Mouse (Mus musculus) ES-Bruce4 (cell line): ENCODE measurements around the gene Tmbim1. TPM values are rescaled to one million over a fixed set of nuclear protein-coding genes. Genes with fewer than 3 reads are reported as not detected.
"Not testable (repeated sequence)": the region's sequence is repeated elsewhere in the genome, so short reads cannot be mapped to it uniquely, and the experiment has no call there.

Experiments used
- H3K27ac ChIP-seq: 2 replicates; pipeline ENCODE4 v1.5.1; 2012; ENCODE audit warnings: low read length, inconsistent platforms; ENCODE audit not compliant: insufficient read depth
- H3K27me3 ChIP-seq: 2 replicates; pipeline ENCODE4 v1.6.1; 2012; ENCODE audit warnings: mild to moderate bottlenecking, low read length, inconsistent platforms; ENCODE audit not compliant: control insufficient read depth, poor library complexity, insufficient read depth, severe bottlenecking
- H3K36me3 ChIP-seq: 2 replicates; pipeline ENCODE4 v1.6.1; 2012; ENCODE audit warnings: inconsistent platforms, mild to moderate bottlenecking, low read length, moderate library complexity; ENCODE audit not compliant: control insufficient read depth, poor library complexity, insufficient read depth, severe bottlenecking
- H3K4me1 ChIP-seq: one replicate; pipeline ENCODE4 v1.8.1; 2011; ENCODE audit warnings: low read length; ENCODE audit not compliant: control insufficient read depth, insufficient read depth
- H3K4me3 ChIP-seq: 2 replicates; pipeline ENCODE4 v1.5.1; 2011; ENCODE audit warnings: low read depth, mild to moderate bottlenecking, low read length
- H3K9ac ChIP-seq: 2 replicates; pipeline ENCODE4 v1.6.1; 2012; ENCODE audit warnings: low read depth, mild to moderate bottlenecking, inconsistent platforms; ENCODE audit not compliant: poor library complexity, severe bottlenecking
- H3K9me3 ChIP-seq: replicated peaks from 2 replicates; pipeline ENCODE4 v1.6.1; 2012; ENCODE audit warnings: mild to moderate bottlenecking, low read length, inconsistent platforms; ENCODE audit not compliant: control insufficient read depth, poor library complexity, insufficient read depth, severe bottlenecking
- CTCF ChIP-seq: IDR thresholded peaks from one replicate; pipeline ENCODE4 v1.8.1; 2011; ENCODE audit warnings: low read depth, low read length
- EP300 ChIP-seq: IDR thresholded peaks from 2 replicates; pipeline ENCODE4 v1.6.1; 2011; ENCODE audit warnings: low read depth, low read length; ENCODE audit not compliant: insufficient read depth
- POLR2A ChIP-seq: IDR thresholded peaks from one replicate; pipeline ENCODE4 v1.8.1; 2011; ENCODE audit warnings: low read length; ENCODE audit not compliant: insufficient read depth
- polyA plus RNA-seq: library from polyadenylated mRNA; stranded (reverse); fragments of >200 nt; gene quantifications from 2 replicates; pipeline ENCODE4 v1.2.4, GENCODE M21; 2011; ENCODE audit warnings: low read depth; ENCODE audit not compliant: missing spikeins, insufficient read depth, insufficient read length

Tmbim1 gene
- polyA plus RNA-seq, 1 experiment, result 58.8 TPM

GRCm38 (mm10) chr1:74292331-74293020, 12.9 kb downstream of the Tmbim1 start:
- Histone ChIP-seq H3K27ac (no peak overlapping the region), H3K4me3 (no peak overlapping the region), H3K9me3 (no peaks in the 10 kb centered on the region), H3K9ac (no peak overlapping the region), H3K36me3 (peaks cover 17% of the 10 kb centered on the region), H3K4me1 (peaks cover 7% of the 10 kb centered on the region), H3K27me3 (no peaks in the 10 kb centered on the region)
- no peak for TF ChIP-seq POLR2A
- TF ChIP-seq CTCF, result no peak
- TF ChIP-seq EP300, result no peak

GRCm38 (mm10) chr1:74290141-74290540, 15.3 kb downstream of the Tmbim1 start:
- H3K36me3 ChIP-seq, result peaks cover 17% of the 10 kb centered on the region
- no peaks in the 10 kb centered on the region for H3K4me1 ChIP-seq
- no peak overlapping the region for H3K9ac ChIP-seq
- no peak overlapping the region for H3K4me3 ChIP-seq
- H3K9me3 ChIP-seq, result no peaks in the 10 kb centered on the region
- no peak overlapping the region for H3K27ac ChIP-seq
- H3K27me3 ChIP-seq, result no peaks in the 10 kb centered on the region
- TF ChIP-seq CTCF (no peak), POLR2A (no peak), EP300 (no peak)

- TF ChIP-seq EP300 (no peak), CTCF (no peak), POLR2A (no peak)
- Histone ChIP-seq H3K4me1 (no peaks in the 10 kb centered on the region), H3K27ac (no peak overlapping the region), H3K27me3 (no peaks in the 10 kb centered on the region), H3K9ac (no peak overlapping the region), H3K9me3 (no peaks in the 10 kb centered on the region), H3K4me3 (no peak overlapping the region), H3K36me3 (peaks cover 17% of the 10 kb centered on the region)
Measured at GRCm38 (mm10) chr1:74289740-74290139, 15.7 kb downstream of the Tmbim1 start.

GRCm38 (mm10) chr1:74289248-74289647, 16.2 kb downstream of the Tmbim1 start:
- H3K9me3 ChIP-seq, result no peaks in the 10 kb centered on the region
- H3K27me3 ChIP-seq, result no peaks in the 10 kb centered on the region
- H3K36me3 ChIP-seq, result peaks cover 17% of the 10 kb centered on the region
- H3K4me3 ChIP-seq, result no peak overlapping the region
- TF ChIP-seq CTCF, result no peak
- no peak overlapping the region for H3K9ac ChIP-seq
- no peaks in the 10 kb centered on the region for H3K4me1 ChIP-seq
- H3K27ac ChIP-seq, result no peak overlapping the region

GRCm38 (mm10) chr1:74288327-74288726, 17.1 kb downstream of the Tmbim1 start:
- Histone ChIP-seq H3K4me1 (no peaks in the 10 kb centered on the region), H3K27ac (no peak overlapping the region), H3K27me3 (no peaks in the 10 kb centered on the region), H3K36me3 (peaks cover 14% of the 10 kb centered on the region), H3K4me3 (no peak overlapping the region), H3K9ac (no peak overlapping the region), H3K9me3 (no peaks in the 10 kb centered on the region)
- TF ChIP-seq EP300 (no peak), POLR2A (no peak), CTCF (no peak)

- H3K36me3 ChIP-seq, result peaks cover 14% of the 10 kb centered on the region
- not testable (repeated sequence) for H3K4me3 ChIP-seq
Measured at GRCm38 (mm10) chr1:74286869-74287607, 18.4 kb downstream of the Tmbim1 start.

More at GRCm38 (mm10) chr1:74286869-74287607, 18.4 kb downstream of the Tmbim1 start:
- not testable (repeated sequence) for H3K9ac ChIP-seq, H3K27ac ChIP-seq, H3K27me3 ChIP-seq, H3K9me3 ChIP-seq, H3K4me1 ChIP-seq
- TF ChIP-seq CTCF, result peak; percentile 1
